In the genomic region with DNA sequence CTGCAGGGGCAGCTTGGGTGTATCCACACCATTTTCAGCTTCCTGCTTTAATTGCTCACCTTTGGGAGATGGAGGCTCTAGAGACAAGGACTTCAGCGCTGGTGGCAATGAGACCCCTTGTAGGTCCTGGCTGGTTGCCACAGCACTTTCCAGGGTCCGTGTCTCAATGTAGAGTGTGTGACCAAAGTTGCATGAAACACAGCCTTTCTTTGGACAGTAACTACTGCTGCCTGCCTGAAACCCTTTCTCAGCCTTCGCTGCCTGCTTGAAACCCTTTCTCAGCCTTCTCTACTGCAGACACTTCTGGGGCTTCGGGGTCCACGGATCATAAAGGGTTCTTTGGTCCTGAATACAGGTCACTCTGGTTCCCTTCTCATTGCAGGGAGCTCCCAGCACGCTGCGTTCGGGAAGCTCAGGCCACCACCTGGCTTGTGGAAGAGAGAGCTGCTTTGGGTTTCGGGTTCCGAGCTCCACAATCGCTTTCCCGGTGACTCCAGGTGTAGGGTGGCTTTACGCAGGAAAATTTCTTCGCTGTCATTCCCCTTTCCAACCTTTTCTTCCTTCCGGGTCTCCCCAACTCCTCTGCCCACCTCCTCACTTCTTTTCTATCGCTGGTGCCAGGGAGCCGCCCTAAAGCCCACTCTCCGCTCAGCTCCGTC, we compare ENCODE assay signal across 8 mouse cellular contexts. TPM values are rescaled to one million over a fixed set of nuclear protein-coding genes. Genes with fewer than 3 reads are reported as not detected.
DNase-seq lines count a peak whose midpoint lies in the region; ATAC-seq and TF ChIP-seq lines count a peak whose summit lies in the region.

No protein-coding gene starts in this region.

- H3K4me3 ChIP-seq in forebrain, embryonic 10.5 days, result peak overlapping the region; percentile 100
- H3K4me3 ChIP-seq in kidney, postnatal 0 days (replicated peaks; ENCODE audit: low read depth, low read length), result peak overlapping the region; percentile 83
- peak overlapping the region; percentile 89 for H3K4me3 ChIP-seq in midbrain, embryonic 12.5 days

- H3K9me3 ChIP-seq in forebrain, embryonic 10.5 days, result no peaks in the 10 kb centered on the region; the same call in 1 of the 2 replicates
- no peaks in the 10 kb centered on the region for H3K9me3 ChIP-seq in kidney, postnatal 0 days (replicated peaks; ENCODE audit: low read length)
- no peaks in the 10 kb centered on the region for H3K9me3 ChIP-seq in midbrain, embryonic 12.5 days

- WGBS in forebrain, embryonic 10.5 days, result 1% methylated on average over 19 of the region's 19 CpGs
- 1% methylated on average over 19 of the region's 19 CpGs for WGBS in kidney, postnatal 0 days
- 1% methylated on average over 19 of the region's 19 CpGs for WGBS in midbrain, embryonic 12.5 days

- peaks cover 13% of the 10 kb centered on the region for H3K36me3 ChIP-seq in forebrain, embryonic 10.5 days (replicated peaks)
- H3K36me3 ChIP-seq in kidney, postnatal 0 days (ENCODE audit: insufficient read depth, low read length), result no peaks in the 10 kb centered on the region
- no peaks in the 10 kb centered on the region for H3K36me3 ChIP-seq in midbrain, embryonic 12.5 days

- H3K27ac ChIP-seq in forebrain, embryonic 10.5 days, result peak overlapping the region; percentile 95
- peak overlapping the region; percentile 88 for H3K27ac ChIP-seq in kidney, postnatal 0 days
- peak overlapping the region; percentile 94 for H3K27ac ChIP-seq in midbrain, embryonic 12.5 days (replicated peaks)

- H3K9ac ChIP-seq in kidney, postnatal 0 days (ENCODE audit: low read depth, low read length), result peak overlapping the region; percentile 87
- H3K9ac ChIP-seq in midbrain, embryonic 12.5 days (replicated peaks), result peak overlapping the region; percentile 51

- H3K4me2 ChIP-seq in kidney, postnatal 0 days (ENCODE audit: low read length), result peak overlapping the region; percentile 83
- peak overlapping the region; percentile 95 for H3K4me2 ChIP-seq in midbrain, embryonic 12.5 days (replicated peaks)

- peak; percentile 89 for DNase-seq in heart, adult 11 months
- DNase-seq in heart, postnatal 25 days (ENCODE audit: low spot score), result no peak
- DNase-seq in spleen, postnatal 4 days (ENCODE audit: low spot score in 2 of 2), result peak; percentile 17 to 62
- DNase-seq in spleen, postnatal 36 days (ENCODE audit: low spot score in 2 of 2), result no peak
- no peak for DNase-seq in forebrain, embryonic 10.5 days (ENCODE audit: extremely low spot score, low spot score)
- DNase-seq in kidney, postnatal 0 days (ENCODE audit: low spot score), result peak; percentile 33
- DNase-seq in right cerebral cortex, adult 18-20 months, result no peak

- peak; percentile 15; the same call in 1 of the 2 replicates for ATAC-seq in kidney, postnatal 0 days (replicated peaks; ENCODE audit: low FRiP score, low read depth)
- ATAC-seq in midbrain, embryonic 12.5 days (ENCODE audit: low FRiP score, low read depth), result no peak; the same call in 1 of the 2 replicates

- intact Hi-C loops in heart, postnatal 25 days (cut with DNase I), result loop anchor here (5.0 to 10.0 kb wide), 2 partner anchors 99 to 246 kb away; a partner anchor contains a TSS

- H3K27me3 ChIP-seq in forebrain, embryonic 10.5 days (ENCODE audit: poor library complexity, severe bottlenecking), result peaks cover 5% of the 10 kb centered on the region; the same call in 1 of the 2 replicates
- H3K27me3 ChIP-seq in kidney, postnatal 0 days (ENCODE audit: insufficient read depth, low read length), result no peaks in the 10 kb centered on the region
- no peaks in the 10 kb centered on the region for H3K27me3 ChIP-seq in midbrain, embryonic 12.5 days

- H3K4me1 ChIP-seq in forebrain, embryonic 10.5 days, result peaks cover 20% of the 10 kb centered on the region
- H3K4me1 ChIP-seq in kidney, postnatal 0 days (replicated peaks; ENCODE audit: insufficient read depth, low read length), result no peaks in the 10 kb centered on the region
- peaks cover 13% of the 10 kb centered on the region for H3K4me1 ChIP-seq in midbrain, embryonic 12.5 days

- no peak for TF ChIP-seq CTCF in kidney, postnatal 0 days (IDR thresholded peaks at IDR 0.05; ENCODE audit: low read depth)

RNA-seq across cellular contexts. Expression of a gene that starts 0.6 kb away (rescaled TPM):
- total RNA-seq in heart, postnatal 25 days (2021), result 10 to 100 TPM; 12.7 to 12.9 TPM
- polyA plus RNA-seq in forebrain, embryonic 10.5 days (2016; fragmentation: Nextera tagmentation; extraction: Ambion mirVana), result 16.5 and 19.2 TPM in 2 replicates
- polyA plus RNA-seq in kidney, postnatal 0 days (2015; fragmentation: Nextera tagmentation; extraction: Ambion mirVana), result 4.1 and 5.6 TPM in 2 replicates
- 21.2 and 22.2 TPM in 2 replicates for polyA plus RNA-seq in midbrain, embryonic 12.5 days (2016; fragmentation: Nextera tagmentation; extraction: Ambion mirVana)

Comparison
In these comparisons a context has a peak if more than half of its experiments do, and no peak if none do; other contexts are left out.
1. DNase-seq: peak in heart, adult 11 months (single experiment), spleen, postnatal 4 days (2 of 2) and kidney, postnatal 0 days (single experiment); none in heart, postnatal 25 days (single experiment), spleen, postnatal 36 days (0 of 2), forebrain, embryonic 10.5 days (single experiment) and right cerebral cortex, adult 18-20 months (single experiment).
2. Peak in every context shown above with its lines, with median percentiles within 50 percentile points of each other: H3K27ac ChIP-seq and H3K4me3 ChIP-seq.